Mouse (Mus musculus) ES-E14 (cell line): Measurements from ENCODE around the gene Bpifc.

Experiments used
- HCFC1 ChIP-seq: IDR thresholded peaks from 2 replicates; pipeline ENCODE4 v1.6.1; 2012; ENCODE audit warnings: low read length, inconsistent platforms, borderline replicate concordance; ENCODE audit not compliant: insufficient read depth
- MAFK ChIP-seq: IDR thresholded peaks from 2 replicates; pipeline ENCODE4 v1.6.1; 2014; ENCODE audit warnings: mild to moderate bottlenecking, low read depth, low read length, inconsistent platforms; ENCODE audit not compliant: insufficient read depth

DNA sequence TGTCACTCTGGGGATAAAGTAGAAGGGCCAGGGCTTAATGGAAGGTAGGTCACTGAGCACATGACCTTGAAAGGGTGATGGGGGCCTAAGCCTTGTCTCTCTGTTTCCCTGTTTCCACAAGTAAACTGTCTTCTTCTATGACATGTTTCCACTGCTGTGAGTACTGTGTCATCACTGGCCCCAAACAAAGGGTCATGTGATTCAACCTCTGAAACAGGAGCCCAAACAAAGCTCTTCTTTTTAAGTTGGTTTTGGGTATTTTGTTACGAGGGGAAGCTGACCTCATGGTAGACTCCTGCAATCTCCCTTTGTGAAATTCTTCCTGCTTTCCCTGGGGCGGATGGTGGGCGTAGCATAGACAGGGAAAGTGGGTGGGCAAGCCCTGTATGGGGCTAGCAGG lies 48.6 kb upstream of the Bpifc start:
- no peak for TF ChIP-seq MAFK
- no peak for TF ChIP-seq HCFC1
